Mouse (Mus musculus): ENCODE results near the gene Serpinb3d.
"Not testable (repeated sequence)": the region's sequence is repeated elsewhere in the genome, so short reads cannot be mapped to it uniquely, and the experiment has no call there.

The Serpinb3d gene

DNA sequence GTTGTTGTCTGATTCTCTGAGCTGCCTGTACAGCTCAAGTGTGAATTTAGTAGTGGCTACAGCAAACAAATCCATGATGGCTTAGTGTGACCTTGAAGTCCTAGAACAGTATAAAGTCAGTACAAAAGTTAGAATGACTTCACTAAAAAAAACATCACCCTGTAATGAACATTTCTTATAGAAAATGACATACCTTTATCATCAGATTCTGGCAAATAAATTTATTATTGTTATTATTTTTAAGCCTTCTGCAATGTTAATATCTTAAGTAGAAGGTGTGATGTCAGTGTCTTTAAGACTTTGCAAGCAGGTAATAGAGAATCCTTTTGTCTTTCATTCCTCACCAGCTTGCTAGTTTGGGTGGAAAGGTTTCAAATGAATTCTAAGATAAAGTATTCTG, at the start of gene Serpinb3d:
Serpinb3d (minus strand) TSS at position 101 of the 400 bp plus-strand sequence.
- DNase-seq (ENCODE audit: low spot score in 2 of 2): no peak

DNA sequence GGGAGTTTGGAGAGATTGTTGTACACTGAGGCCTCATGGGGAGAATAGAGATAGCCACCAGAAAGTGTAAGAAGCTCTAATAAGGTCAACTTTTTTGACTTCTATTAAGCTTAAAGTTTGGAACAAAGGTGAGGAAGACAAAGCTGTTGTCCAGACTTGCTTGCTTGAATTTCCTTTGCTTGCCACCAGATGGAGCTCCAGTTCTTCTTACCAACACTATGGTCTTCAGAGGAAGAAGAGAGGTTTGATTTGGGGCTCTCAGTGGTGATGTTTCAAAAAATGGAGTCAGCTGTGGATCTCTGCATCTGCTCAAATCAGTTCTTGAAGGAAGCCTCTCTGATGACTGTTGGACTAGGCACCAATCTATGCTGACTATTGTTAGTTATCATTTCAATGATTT, 44.1 kb upstream of the Serpinb3d start:
- DNase-seq (ENCODE audit: low spot score in 2 of 2): not testable (repeated sequence)

DNA sequence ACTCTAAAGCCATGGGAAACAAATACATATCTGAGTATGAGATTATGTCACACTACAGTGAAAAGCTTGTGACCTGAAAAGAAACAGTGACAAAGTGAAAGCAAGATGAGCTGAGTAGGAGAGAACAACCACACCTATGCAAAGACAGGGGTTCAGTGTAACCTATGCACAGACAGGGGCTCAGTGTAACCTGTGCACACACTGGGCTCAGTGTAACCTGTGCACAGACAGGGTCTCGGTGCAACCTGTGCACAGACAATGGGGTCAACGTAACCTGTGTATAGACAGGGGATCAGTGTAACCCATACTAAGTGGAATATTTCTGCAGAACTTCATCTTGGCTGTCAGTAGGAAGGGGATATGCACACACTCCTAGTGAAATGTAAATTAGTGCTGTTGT, 15.1 kb upstream of the Serpinb3d start:
- DNase-seq (ENCODE audit: low spot score in 2 of 2): no peak

DNA sequence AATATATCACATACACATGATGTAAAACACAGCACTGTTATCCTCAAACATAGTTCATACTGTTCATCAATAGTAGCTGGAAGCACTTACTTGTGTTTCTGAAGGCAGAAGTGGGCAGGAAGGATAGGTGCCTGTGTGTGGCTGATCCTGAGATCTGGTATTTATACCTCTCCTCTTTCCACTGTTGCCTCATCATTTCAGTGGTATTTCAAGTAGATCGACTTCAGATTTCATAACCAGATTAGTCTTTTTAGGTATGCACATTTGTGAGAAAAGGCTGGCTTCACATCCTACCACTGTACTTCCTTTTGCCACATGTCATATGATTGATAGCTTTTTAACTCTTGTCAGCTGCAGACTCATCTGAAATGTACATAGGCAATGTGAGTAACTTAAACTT, 31.1 kb downstream of the Serpinb3d start, which contains the start of gene Serpinb3a:
Serpinb3a (minus strand) TSS at position 101 of the 400 bp plus-strand sequence.
- DNase-seq (ENCODE audit: low spot score in 2 of 2): no peak

DNA sequence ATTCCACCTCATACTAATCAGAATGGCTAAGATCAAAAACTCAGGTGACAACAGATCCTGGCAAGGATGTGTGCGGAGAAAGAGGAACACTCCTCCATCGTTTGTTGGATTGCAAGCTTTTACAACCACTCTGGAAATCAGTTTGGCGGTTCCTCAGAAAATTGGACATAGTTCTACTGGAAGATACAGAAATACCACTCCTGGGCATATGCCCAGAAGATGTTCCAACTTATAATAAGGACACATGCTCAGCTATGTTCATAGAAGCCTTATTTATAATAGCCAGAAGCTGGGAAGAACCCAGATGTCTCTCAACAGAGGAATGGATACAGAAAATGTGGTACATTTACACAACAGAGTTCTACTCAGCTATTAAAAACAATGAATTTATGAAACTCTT, 49.1 kb downstream of the Serpinb3d start:
- not testable (repeated sequence) for DNase-seq (ENCODE audit: low spot score in 2 of 2)
